In the genomic region with DNA sequence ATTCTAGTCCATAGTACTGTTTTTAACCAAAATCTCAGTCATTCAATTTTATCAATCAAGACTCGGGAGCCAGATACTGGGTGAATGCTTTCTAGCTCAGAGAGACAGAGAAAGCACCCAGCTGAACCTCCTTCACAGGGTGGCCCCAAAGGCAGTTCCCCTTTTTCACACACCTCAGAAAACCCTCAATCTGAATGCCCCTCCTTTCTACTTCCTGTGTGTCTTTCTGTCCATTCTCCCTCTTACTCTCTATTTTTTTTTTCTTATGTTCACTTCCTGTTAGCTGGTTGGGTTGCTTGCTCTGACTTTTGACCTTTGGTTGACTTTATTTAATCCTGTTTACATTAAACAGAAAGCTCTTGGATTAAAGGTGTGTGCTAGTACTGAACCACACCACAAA, we compare ENCODE assay signal across 12 mouse cellular contexts.
"Had no signal": no experiment of that assay in that cellular context is flagged by ENCODE, and none has a peak within 500 bp of the region (broad histone marks: within the 10 kb centered on the region; RNA-seq: fewer than 3 reads in every experiment).

No protein-coding gene starts in this region.

- H3K9ac ChIP-seq: limb, embryonic 15.5 days; liver, embryonic 12.5 days; lung, embryonic 14.5 days; midbrain, embryonic 13.5 days had no signal

- H3K4me3 ChIP-seq: left cerebral cortex, adult 2 months; limb, embryonic 15.5 days; liver, embryonic 12.5 days; megakaryocyte, embryonic 14.5 days; midbrain, embryonic 13.5 days had no signal

- H3K4me1 ChIP-seq: limb, embryonic 15.5 days; liver, embryonic 12.5 days; midbrain, embryonic 13.5 days had no signal

- DNase-seq: kidney, adult 11 months; kidney, postnatal 14 days; lung, embryonic 14.5 days; lung, postnatal 10 days; lung, postnatal 4 days; spleen, adult 18-20 months; thymus, postnatal 4 days had no signal

- ATAC-seq: liver, embryonic 12.5 days; midbrain, embryonic 13.5 days had no signal

- H3K27me3 ChIP-seq: limb, embryonic 15.5 days; liver, embryonic 12.5 days; megakaryocyte, embryonic 14.5 days had no signal

- H3K4me2 ChIP-seq: limb, embryonic 15.5 days; liver, embryonic 12.5 days; lung, embryonic 14.5 days; midbrain, embryonic 13.5 days had no signal

- H3K9me3 ChIP-seq: limb, embryonic 15.5 days; liver, embryonic 12.5 days; megakaryocyte, embryonic 14.5 days; midbrain, embryonic 13.5 days had no signal

- H3K36me3 ChIP-seq: limb, embryonic 15.5 days; liver, embryonic 12.5 days; midbrain, embryonic 13.5 days had no signal

- H3K27ac ChIP-seq: left cerebral cortex, adult 2 months; limb, embryonic 15.5 days; liver, embryonic 12.5 days; midbrain, embryonic 13.5 days had no signal
